ENCODE assay signal across 13 mouse cellular contexts in genomic region chr3:96041079-96041478, GRCm38 (mm10).
"Had no signal": no experiment of that assay in that cellular context is flagged by ENCODE, and none has a peak within 500 bp of the region (broad histone marks: within the 10 kb centered on the region; RNA-seq: fewer than 3 reads in every experiment).

No protein-coding gene starts in this region.

- ATAC-seq: midbrain, embryonic 13.5 days; midbrain, embryonic 15.5 days had no signal

- DNase-seq: lung, adult 18-20 months; lung, embryonic 14.5 days; lung, postnatal 10 days; lung, postnatal 4 days; right cerebral cortex, postnatal 14 days; thymus, postnatal 4 days had no signal

- H3K4me3 ChIP-seq: liver, embryonic 15.5 days; midbrain, embryonic 10.5 days; midbrain, embryonic 13.5 days; midbrain, embryonic 15.5 days; neural tube, embryonic 12.5 days; stomach, embryonic 15.5 days had no signal

- H3K4me1 ChIP-seq: liver, embryonic 15.5 days; midbrain, embryonic 10.5 days; midbrain, embryonic 13.5 days; midbrain, embryonic 15.5 days; neural tube, embryonic 12.5 days; stomach, embryonic 15.5 days had no signal

- H3K9ac ChIP-seq: liver, embryonic 15.5 days; lung, embryonic 14.5 days; midbrain, embryonic 13.5 days; midbrain, embryonic 15.5 days; neural tube, embryonic 12.5 days; stomach, embryonic 15.5 days had no signal

- H3K27me3 ChIP-seq: liver, embryonic 15.5 days; midbrain, embryonic 13.5 days; midbrain, embryonic 15.5 days; neural tube, embryonic 12.5 days; stomach, embryonic 15.5 days had no signal

- H3K9me3 ChIP-seq: liver, embryonic 15.5 days; midbrain, embryonic 10.5 days; midbrain, embryonic 13.5 days; midbrain, embryonic 15.5 days; neural tube, embryonic 12.5 days; stomach, embryonic 15.5 days had no signal

- H3K4me2 ChIP-seq: liver, embryonic 15.5 days; lung, embryonic 14.5 days; midbrain, embryonic 13.5 days; midbrain, embryonic 15.5 days; neural tube, embryonic 12.5 days; stomach, embryonic 15.5 days had no signal

- H3K27ac ChIP-seq: liver, embryonic 15.5 days; midbrain, embryonic 10.5 days; midbrain, embryonic 13.5 days; midbrain, embryonic 15.5 days; neural tube, embryonic 12.5 days; stomach, embryonic 15.5 days; stomach, postnatal 0 days had no signal
